Mouse (Mus musculus) intestine, postnatal 0 days (tissue): Measurements from ENCODE around the gene Lgals4. TPM values are rescaled to one million over a fixed set of nuclear protein-coding genes. Genes with fewer than 3 reads are reported as not detected.

Experiments used
- ATAC-seq: fragments of 200-750 bp; cut with Nextera tagmentation; 2 replicates; pipeline ENCODE4 v1.8.0; 2017; ENCODE audit warnings: mild to moderate bottlenecking, moderate TSS enrichment, moderate library complexity
- H3K27ac ChIP-seq: fragments of 300-500 bp; sonication (generic); 2 replicates; pipeline ENCODE4 v1.5.1; 2014; ENCODE audit warnings: mild to moderate bottlenecking, low read depth, low read length, moderate library complexity
- H3K27me3 ChIP-seq: fragments of 300-500 bp; sonication (generic); replicated peaks from 2 replicates; pipeline ENCODE4 v1.6.1; 2014; ENCODE audit warnings: low read length, mixed read lengths; ENCODE audit not compliant: control insufficient read depth, insufficient read depth
- H3K36me3 ChIP-seq: fragments of 300-500 bp; sonication (generic); 2 replicates; pipeline ENCODE4 v1.6.1; 2014; ENCODE audit warnings: mild to moderate bottlenecking, moderate library complexity; ENCODE audit not compliant: control insufficient read depth, insufficient read depth
- H3K4me1 ChIP-seq: fragments of 300-500 bp; sonication (generic); replicated peaks from 2 replicates; pipeline ENCODE4 v1.6.1; 2014; ENCODE audit warnings: antibody characterized with exemption, low read length, mixed read lengths; ENCODE audit not compliant: control insufficient read depth, insufficient read depth
- H3K4me2 ChIP-seq: fragments of 300-500 bp; sonication (generic); replicated peaks from 2 replicates; pipeline ENCODE4 v1.6.1; 2014; ENCODE audit warnings: low read depth, mild to moderate bottlenecking, moderate library complexity
- H3K4me3 ChIP-seq: fragments of 300-500 bp; sonication (generic); 2 replicates; pipeline ENCODE4 v1.5.1; 2014; ENCODE audit warnings: low read depth, low read length
- H3K9ac ChIP-seq: fragments of 300-500 bp; sonication (generic); 2 replicates; pipeline ENCODE4 v1.6.1; 2014; ENCODE audit warnings: mild to moderate bottlenecking, low read depth, low read length
- H3K9me3 ChIP-seq: fragments of 300-500 bp; sonication (generic); 2 replicates; pipeline ENCODE4 v1.6.1; 2016; ENCODE audit warnings: mixed run types; ENCODE audit not compliant: control insufficient read depth
- CTCF ChIP-seq: sonication (generic); IDR thresholded peaks from 2 replicates; pipeline ENCODE4 v1.5.1; 2016; ENCODE audit warnings: low read depth, mild to moderate bottlenecking, control low read depth, antibody characterized with exemption, moderate library complexity
- WGBS: fragments of 180-500 bp; shearing (Covaris S2); extraction: QIAGEN DNeasy Blood & Tissue Kit; methylation state at CpG from one replicate; pipeline ENCODE4 v1.1.7; 2014; 5-methylcytosine and 5-hydroxymethylcytosine counted together
- polyA plus RNA-seq: library from polyadenylated mRNA; unstranded; fragments of >200 nt; fragmentation: Nextera tagmentation; extraction: Ambion mirVana; gene quantifications from 2 replicates; pipeline ENCODE4 v1.2.1, GENCODE M21; 2015

Gene Lgals4
- polyA plus RNA-seq, 1 experiment from 2014 or later: 2,376 TPM

DNA sequence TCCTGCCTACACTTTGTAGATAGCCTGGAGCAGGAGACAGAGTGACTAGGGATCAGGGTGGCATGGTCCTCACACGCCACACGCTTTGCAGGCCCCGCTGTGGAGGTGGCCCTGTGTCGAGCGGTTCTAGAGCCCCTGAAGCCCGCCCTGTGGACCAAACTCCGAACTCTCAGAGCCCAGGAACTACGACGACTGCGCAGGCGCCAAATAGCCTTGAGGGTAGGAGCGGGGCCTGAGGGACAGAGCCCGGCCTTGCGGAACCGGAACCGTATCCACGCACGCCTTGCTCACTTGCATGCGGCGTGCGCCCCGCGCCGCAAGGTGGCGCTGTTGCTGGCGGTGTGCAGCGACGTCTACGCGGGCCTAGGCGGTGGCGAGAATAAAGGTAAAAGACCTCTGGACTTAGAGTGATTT lies 37.1 kb upstream of the Lgals4 start:
- WGBS: 12% methylated on average over 32 of the region's 32 CpGs
- H3K27ac ChIP-seq: no peak overlapping the region

DNA sequence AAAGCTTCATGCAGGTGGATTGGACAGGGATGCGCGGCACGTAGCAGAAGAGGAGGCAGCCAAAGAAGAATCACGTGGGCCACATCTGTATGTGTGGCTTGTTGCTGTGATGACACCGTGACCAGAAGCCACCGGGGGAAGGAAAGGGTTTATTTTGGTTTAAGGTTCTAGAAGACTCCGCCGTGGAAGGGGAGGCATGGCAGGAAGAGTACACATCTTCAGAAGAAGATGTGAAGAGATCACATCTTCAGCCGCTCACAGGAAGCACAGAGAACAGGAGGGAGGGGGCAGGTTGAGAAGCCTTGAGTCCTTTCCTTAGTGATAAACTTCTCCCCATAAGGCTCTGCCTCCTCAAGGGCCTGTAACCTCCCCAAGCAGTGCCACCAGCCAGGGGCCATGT lies 33.7 kb upstream of the Lgals4 start:
- H3K27ac ChIP-seq: no peak overlapping the region
- no peak for TF ChIP-seq CTCF
- H3K4me3 ChIP-seq: no peak overlapping the region
- WGBS: 88% methylated on average over 9 of the region's 9 CpGs
- H3K4me1 ChIP-seq: peaks cover 22% of the 10 kb centered on the region; the same call in 1 of the 2 replicates
- H3K4me2 ChIP-seq: no peak overlapping the region
- H3K9me3 ChIP-seq: no peaks in the 10 kb centered on the region
- H3K36me3 ChIP-seq: no peaks in the 10 kb centered on the region
- no peaks in the 10 kb centered on the region for H3K27me3 ChIP-seq
- H3K9ac ChIP-seq: no peak overlapping the region
- ATAC-seq: no peak

More for the DNA sequence above, 37.1 kb upstream of the Lgals4 start:
- peak; percentile 99 for TF ChIP-seq CTCF
- H3K4me1 ChIP-seq: no peaks in the 10 kb centered on the region
- H3K4me3 ChIP-seq: no peak overlapping the region
- no peaks in the 10 kb centered on the region for H3K9me3 ChIP-seq
- H3K4me2 ChIP-seq: peak overlapping the region; percentile 57
- peak; percentile 76 for ATAC-seq
- no peaks in the 10 kb centered on the region for H3K27me3 ChIP-seq
- no peaks in the 10 kb centered on the region for H3K36me3 ChIP-seq
- 0 out of 2 replicates have a peak overlapping the region, but pooled peaks have one; percentile 13 for H3K9ac ChIP-seq

DNA sequence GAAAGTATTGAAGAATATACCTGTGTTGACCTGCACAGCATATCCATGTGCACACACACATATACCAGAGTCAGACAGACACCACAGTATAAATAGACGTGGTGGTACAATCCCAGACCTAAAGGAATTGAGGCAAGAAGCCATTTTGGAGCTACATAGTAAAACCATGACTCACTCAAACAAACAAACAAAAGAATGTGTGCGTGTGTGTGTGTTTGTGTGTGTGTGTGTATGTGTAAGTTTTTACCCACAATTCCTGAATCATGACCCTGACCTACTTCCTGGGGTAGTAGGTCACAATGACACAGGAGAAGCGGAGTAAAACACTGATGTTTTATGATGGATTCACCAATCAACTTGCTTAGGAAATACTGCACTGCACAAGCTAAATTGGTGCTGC lies 32.2 kb upstream of the Lgals4 start:
- Histone ChIP-seq H3K27ac (peak overlapping the region; percentile 93), H3K4me1 (peaks cover 22% of the 10 kb centered on the region; the same call in 1 of the 2 replicates), H3K9ac (no peak overlapping the region), H3K27me3 (no peaks in the 10 kb centered on the region), H3K9me3 (no peaks in the 10 kb centered on the region), H3K36me3 (no peaks in the 10 kb centered on the region), H3K4me3 (no peak overlapping the region), H3K4me2 (no peak overlapping the region)
- TF ChIP-seq CTCF: no peak
- WGBS: 32% methylated on average over 3 of the region's 3 CpGs
- no peak for ATAC-seq

DNA sequence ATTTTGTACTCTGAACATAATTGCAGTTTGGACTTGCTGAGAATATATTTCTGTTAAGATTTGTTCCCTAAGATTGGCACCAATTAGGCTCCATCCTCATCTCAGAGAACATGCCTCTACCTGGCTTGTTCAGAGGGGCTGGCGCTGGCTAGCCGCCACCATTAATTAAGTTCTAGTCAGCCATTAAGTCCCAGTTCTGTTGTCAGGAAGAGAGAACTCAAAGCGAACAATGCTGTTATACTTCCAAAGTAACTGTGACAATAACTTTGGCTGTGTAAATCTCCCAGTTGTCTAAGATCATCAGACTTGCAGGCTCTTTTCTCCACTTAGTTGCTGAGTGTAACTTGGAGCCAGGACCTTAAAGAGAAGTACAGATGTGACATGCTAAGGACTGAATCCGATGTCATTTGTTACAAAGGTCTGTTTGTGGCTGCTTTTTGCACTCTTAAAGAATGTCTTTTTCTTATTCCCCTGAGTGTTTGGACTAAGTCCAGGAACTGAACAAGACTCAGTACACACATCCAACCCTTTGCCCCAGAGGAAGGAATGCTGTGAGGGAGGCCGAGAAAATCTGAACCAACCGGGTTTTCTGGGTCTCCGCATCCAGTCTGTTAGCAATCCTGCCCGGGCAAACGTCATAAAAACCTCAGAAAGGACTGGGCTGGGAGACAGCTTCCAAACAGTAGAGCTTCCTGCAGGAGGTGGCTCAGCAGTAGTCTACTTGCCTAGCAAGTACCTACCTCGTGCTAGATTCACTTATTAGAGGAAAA lies 31.6 kb upstream of the Lgals4 start:
- H3K27me3 ChIP-seq: no peaks in the 10 kb centered on the region
- no peaks in the 10 kb centered on the region for H3K9me3 ChIP-seq
- peaks cover 22% of the 10 kb centered on the region; the same call in 1 of the 2 replicates for H3K4me1 ChIP-seq
- H3K4me2 ChIP-seq: peak overlapping the region; percentile 51
- WGBS: 7% methylated on average over 10 of the region's 10 CpGs
- H3K36me3 ChIP-seq: no peaks in the 10 kb centered on the region
- H3K9ac ChIP-seq: 0 out of 2 replicates have a peak overlapping the region, but pooled peaks have one; percentile 22
- H3K4me3 ChIP-seq: 0 out of 2 replicates have a peak overlapping the region, but pooled peaks have one; percentile 1
- peak overlapping the region; percentile 93 for H3K27ac ChIP-seq
- peak; percentile 66 for ATAC-seq
- peak; percentile 48 for TF ChIP-seq CTCF

DNA sequence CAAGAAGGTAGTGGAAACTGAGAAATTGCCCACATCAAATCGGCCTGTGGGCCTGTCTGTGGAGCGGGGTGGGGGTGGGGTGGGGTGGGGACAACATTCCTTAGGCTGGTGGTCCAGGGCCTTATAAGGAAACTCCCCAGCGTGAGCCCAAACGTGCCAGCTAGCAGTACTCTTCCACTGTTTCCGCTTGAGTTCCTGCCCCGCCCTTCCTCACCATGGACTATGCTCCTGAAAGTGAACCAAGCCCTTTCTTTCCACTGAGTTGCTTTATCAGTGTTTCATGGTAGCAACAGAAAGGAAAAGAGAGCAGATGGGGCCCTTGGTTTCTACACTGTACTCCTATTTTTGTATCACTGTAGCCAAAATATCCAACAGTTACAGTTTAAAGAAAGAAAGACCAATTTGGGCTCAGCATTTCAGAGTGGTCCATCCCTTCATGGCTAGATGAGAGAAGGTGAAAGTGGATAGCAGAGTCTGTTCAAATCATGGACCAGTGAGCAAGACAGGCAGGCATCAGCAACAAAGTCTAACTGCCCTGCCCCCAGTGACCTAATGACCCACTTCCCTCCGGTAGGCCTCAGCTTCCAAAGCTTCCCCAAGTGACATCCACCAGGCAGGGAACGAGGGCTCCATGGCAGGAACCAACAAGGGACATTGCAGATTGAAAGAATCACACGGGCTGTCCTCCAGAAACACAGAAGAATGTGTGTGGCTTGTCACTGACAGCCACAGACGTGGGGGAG lies 30.6 kb upstream of the Lgals4 start:
- Histone ChIP-seq H3K27me3 (no peaks in the 10 kb centered on the region), H3K36me3 (no peaks in the 10 kb centered on the region), H3K9ac (0 out of 2 replicates have a peak overlapping the region, but pooled peaks have one; percentile 22), H3K4me3 (no peak overlapping the region), H3K4me1 (peaks cover 27% of the 10 kb centered on the region; the same call in 1 of the 2 replicates), H3K9me3 (no peaks in the 10 kb centered on the region), H3K27ac (peak overlapping the region; percentile 93), H3K4me2 (peak overlapping the region; percentile 51)
- 10% methylated on average over 10 of the region's 10 CpGs for WGBS
- no peak for TF ChIP-seq CTCF
- peak; percentile 84 for ATAC-seq

DNA sequence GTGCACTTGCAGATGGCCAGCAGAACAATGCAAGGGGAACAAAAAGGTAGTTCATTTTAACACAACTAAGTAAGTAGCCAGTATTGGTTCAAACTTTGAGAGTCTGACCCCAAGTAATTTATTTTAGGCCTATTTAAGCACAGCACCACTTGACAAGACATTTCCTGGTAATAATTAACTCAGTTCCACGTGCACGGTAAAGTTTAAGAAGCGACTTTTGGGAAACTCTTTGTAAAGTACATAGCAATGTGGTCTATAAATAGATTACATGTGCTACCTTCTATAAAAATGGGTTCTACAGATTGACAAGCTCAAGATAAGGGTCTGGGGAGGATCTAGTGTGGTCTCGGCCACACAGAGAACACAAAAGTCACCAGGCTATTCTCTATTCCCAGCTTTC lies 29.9 kb upstream of the Lgals4 start:
- Histone ChIP-seq H3K4me1 (peaks cover 27% of the 10 kb centered on the region; the same call in 1 of the 2 replicates), H3K27me3 (no peaks in the 10 kb centered on the region), H3K36me3 (no peaks in the 10 kb centered on the region), H3K9me3 (no peaks in the 10 kb centered on the region), H3K4me3 (no peak overlapping the region), H3K4me2 (peak overlapping the region; percentile 51), H3K9ac (no peak overlapping the region), H3K27ac (peak overlapping the region; percentile 93)
- 13% methylated on average over 4 of the region's 4 CpGs for WGBS
- no peak for ATAC-seq
- TF ChIP-seq CTCF: no peak
